Mouse (Mus musculus) forelimb bud, embryonic 11.5 days (tissue): ENCODE measurements around the gene Lkaaear1.

Experiments
- DNase-seq: peaks from one replicate; pipeline ENCODE4 v3.0.0-alpha.2; 2012; ENCODE audit warnings: low read depth, low spot score

The Lkaaear1 gene

GRCm38 (mm10) chr2:181683381-181683780 is 14.9 kb downstream of the Lkaaear1 start:
- no peak for DNase-seq

- no peak for DNase-seq
Observed at GRCm38 (mm10) chr2:181681978-181682377, 16.3 kb downstream of the Lkaaear1 start.

- no peak for DNase-seq
Observed at GRCm38 (mm10) chr2:181680716-181681117, 17.5 kb downstream of the Lkaaear1 start.

- DNase-seq = peak; percentile 77
Observed at GRCm38 (mm10) chr2:181679951-181680715, 18.1 kb downstream of the Lkaaear1 start, which contains the start of gene Tcea2. Gene Tcea2 (plus strand): TSS chr2:181680310.

- peak; percentile 87 for DNase-seq
Observed at GRCm38 (mm10) chr2:181678780-181679179, 19.5 kb downstream of the Lkaaear1 start.

GRCm38 (mm10) chr2:181677755-181678098 is 20.5 kb downstream of the Lkaaear1 start:
- no peak for DNase-seq

- DNase-seq = no peak
Observed at GRCm38 (mm10) chr2:181677096-181677754, 21.0 kb downstream of the Lkaaear1 start.

GRCm38 (mm10) chr2:181676424-181676823 is 21.8 kb downstream of the Lkaaear1 start:
- DNase-seq = no peak

- peak; percentile 57 for DNase-seq
Observed at GRCm38 (mm10) chr2:181675454-181675853, 22.8 kb downstream of the Lkaaear1 start.

GRCm38 (mm10) chr2:181674934-181675333 is 23.3 kb downstream of the Lkaaear1 start:
- DNase-seq = no peak

- DNase-seq = no peak
Observed at GRCm38 (mm10) chr2:181673501-181673900, 24.7 kb downstream of the Lkaaear1 start.

- DNase-seq = no peak
Observed at GRCm38 (mm10) chr2:181671984-181672383, 26.3 kb downstream of the Lkaaear1 start.

- no peak for DNase-seq
Observed at GRCm38 (mm10) chr2:181671326-181671725, 26.9 kb downstream of the Lkaaear1 start, which contains the start of gene Sox18. Gene Sox18 (minus strand): TSS chr2:181671640.

- DNase-seq = peak; percentile 28
Observed at GRCm38 (mm10) chr2:181670913-181671311, 27.3 kb downstream of the Lkaaear1 start.

GRCm38 (mm10) chr2:181670285-181670912 is 27.8 kb downstream of the Lkaaear1 start:
- DNase-seq = no peak

- no peak for DNase-seq
Observed at GRCm38 (mm10) chr2:181663298-181663630, 35.0 kb downstream of the Lkaaear1 start.

- no peak for DNase-seq
Observed at GRCm38 (mm10) chr2:181662620-181663297, 35.5 kb downstream of the Lkaaear1 start.

GRCm38 (mm10) chr2:181659609-181660055 is 38.6 kb downstream of the Lkaaear1 start:
- peak; percentile 63 for DNase-seq

- peak; percentile 40 for DNase-seq
Observed at GRCm38 (mm10) chr2:181658930-181659555, 39.2 kb downstream of the Lkaaear1 start.

- no peak for DNase-seq
Observed at GRCm38 (mm10) chr2:181658528-181658927, 39.7 kb downstream of the Lkaaear1 start.

GRCm38 (mm10) chr2:181657441-181657840 is 40.8 kb downstream of the Lkaaear1 start:
- DNase-seq = no peak
